Mouse (Mus musculus): Measurements from ENCODE around the gene Entpd5.

Entpd5 gene

GRCm38 (mm10) chr12:84408819-84409507 lies at the start of gene Entpd5, which contains the start of gene Bbof1:
Gene Entpd5 (minus strand): TSS chr12:84409029.
Gene Bbof1 (plus strand): TSS chr12:84409071.
- peak; percentile 79 for DNase-seq (ENCODE audit: low spot score)

- no peak for DNase-seq (ENCODE audit: low spot score)
These were observed 48.1 kb upstream of the Entpd5 start for GRCm38 (mm10) chr12:84456911-84457310.

- DNase-seq (ENCODE audit: low spot score) = no peak
These were observed 43.0 kb upstream of the Entpd5 start for GRCm38 (mm10) chr12:84451801-84452200.

GRCm38 (mm10) chr12:84450718-84451646 lies 42.2 kb upstream of the Entpd5 start, which contains the start of the genes Aldh6a1 and Lin52:
Gene Aldh6a1 (minus strand): TSS chr12:84451004.
Gene Lin52 (plus strand): TSS chr12:84451422.
- DNase-seq (ENCODE audit: low spot score) = peak; percentile 99

GRCm38 (mm10) chr12:84450351-84450717 lies 41.5 kb upstream of the Entpd5 start:
- DNase-seq (ENCODE audit: low spot score) = no peak

GRCm38 (mm10) chr12:84449887-84450286 lies 41.1 kb upstream of the Entpd5 start:
- no peak for DNase-seq (ENCODE audit: low spot score)

GRCm38 (mm10) chr12:84448181-84448580 lies 39.4 kb upstream of the Entpd5 start:
- no peak for DNase-seq (ENCODE audit: low spot score)

GRCm38 (mm10) chr12:84447386-84447785 lies 38.6 kb upstream of the Entpd5 start:
- no peak for DNase-seq (ENCODE audit: low spot score)

- DNase-seq (ENCODE audit: low spot score) = no peak
These were observed 33.7 kb upstream of the Entpd5 start for GRCm38 (mm10) chr12:84442526-84442925.

- no peak for DNase-seq (ENCODE audit: low spot score)
These were observed 29.9 kb upstream of the Entpd5 start for GRCm38 (mm10) chr12:84438697-84439096.

- DNase-seq (ENCODE audit: low spot score) = no peak
These were observed 21.0 kb upstream of the Entpd5 start for GRCm38 (mm10) chr12:84429825-84430224.

GRCm38 (mm10) chr12:84423990-84424389 lies 15.2 kb upstream of the Entpd5 start:
- no peak for DNase-seq (ENCODE audit: low spot score)

- DNase-seq (ENCODE audit: low spot score) = no peak
These were observed 8.7 kb upstream of the Entpd5 start for GRCm38 (mm10) chr12:84417605-84417922.

- DNase-seq (ENCODE audit: low spot score) = peak; percentile 82
These were observed 8.2 kb upstream of the Entpd5 start, which contains the start of gene Rnf113a2 for GRCm38 (mm10) chr12:84416834-84417604. Gene Rnf113a2 (plus strand): TSS chr12:84417196.

- peak; percentile 67 for DNase-seq (ENCODE audit: low spot score)
These were observed 683 bp downstream of the Entpd5 start for GRCm38 (mm10) chr12:84407874-84408818.

- DNase-seq (ENCODE audit: low spot score) = no peak
These were observed 1.6 kb downstream of the Entpd5 start for GRCm38 (mm10) chr12:84407259-84407658.

GRCm38 (mm10) chr12:84404541-84404940 lies 4.3 kb downstream of the Entpd5 start:
- no peak for DNase-seq (ENCODE audit: low spot score)

- DNase-seq (ENCODE audit: low spot score) = peak; percentile 53
These were observed 5.9 kb downstream of the Entpd5 start for GRCm38 (mm10) chr12:84402923-84403322.

- peak; percentile 76 for DNase-seq (ENCODE audit: low spot score)
These were observed 8.2 kb downstream of the Entpd5 start for GRCm38 (mm10) chr12:84400653-84401052.

GRCm38 (mm10) chr12:84400068-84400467 lies 8.8 kb downstream of the Entpd5 start:
- no peak for DNase-seq (ENCODE audit: low spot score)

- no peak for DNase-seq (ENCODE audit: low spot score)
These were observed 9.2 kb downstream of the Entpd5 start for GRCm38 (mm10) chr12:84399663-84400062.

All from yolk sac, embryonic 10.5 days (tissue).